Mouse (Mus musculus) cortical plate, adult 2 months (tissue): ENCODE results near the gene Pi4kb.

Experiments
- CTCF ChIP-seq: fragments of 200-500 bp; IDR thresholded peaks from 2 replicates; pipeline ENCODE4 v1.5.1; 2011; ENCODE audit warnings: mild to moderate bottlenecking, control low read depth, low read length; ENCODE audit not compliant: insufficient read depth; ENCODE audit errors: extremely low read depth
- POLR2A ChIP-seq: fragments of 200-500 bp; IDR thresholded peaks from 2 replicates; pipeline ENCODE4 v1.6.1; 2011; ENCODE audit warnings: mild to moderate bottlenecking, low read length, control low read depth; ENCODE audit not compliant: insufficient read depth; ENCODE audit errors: extremely low read depth

DNA sequence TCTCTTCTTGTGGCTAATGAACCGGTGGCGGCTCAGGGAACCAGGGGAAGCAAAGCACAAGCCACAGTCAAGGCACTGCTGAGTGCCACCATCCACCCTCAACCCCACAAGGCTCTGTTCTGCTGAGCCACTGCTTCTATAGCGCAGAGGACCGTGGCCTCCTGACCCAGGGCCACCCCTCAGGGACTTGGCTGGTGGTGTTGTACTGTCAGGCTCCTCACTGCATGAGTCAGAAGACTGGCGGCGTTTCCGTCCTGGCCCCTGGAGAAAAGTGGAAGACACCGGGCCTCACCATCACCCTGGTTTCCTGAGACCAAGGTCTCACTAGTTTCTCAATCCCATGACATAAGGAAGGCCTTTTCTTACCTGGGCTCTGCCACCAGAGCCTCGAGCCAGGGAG, 33.2 kb downstream of the Pi4kb start:
- no peak for TF ChIP-seq CTCF
- TF ChIP-seq POLR2A = no peak; the same call in 1 of the 2 replicates
